Mouse (Mus musculus) kidney, embryonic 16.5 days (tissue): Measurements from ENCODE around the gene Cog6. TPM values are rescaled to one million over a fixed set of nuclear protein-coding genes. Genes with fewer than 3 reads are reported as not detected.

ENCODE experiments used
- ATAC-seq: fragments of 200-750 bp; cut with Nextera tagmentation; 2 replicates; pipeline ENCODE4 v1.8.0; 2017; ENCODE audit warnings: moderate TSS enrichment; ENCODE audit not compliant: low FRiP score, low TSS enrichment
- H3K27ac ChIP-seq: fragments of 300-500 bp; sonication (generic); 2 replicates; pipeline ENCODE4 v1.5.1; 2014; ENCODE audit warnings: low read length
- H3K27me3 ChIP-seq: fragments of 300-500 bp; sonication (generic); 2 replicates; pipeline ENCODE4 v1.6.1; 2014; ENCODE audit warnings: low read length, control low read depth, mixed read lengths; ENCODE audit not compliant: insufficient read depth
- H3K36me3 ChIP-seq: fragments of 300-500 bp; sonication (generic); 2 replicates; pipeline ENCODE4 v1.6.1; 2014; ENCODE audit warnings: low read length, control low read depth, mixed read lengths; ENCODE audit not compliant: insufficient read depth
- H3K4me1 ChIP-seq: fragments of 300-500 bp; sonication (generic); 2 replicates; pipeline ENCODE4 v1.6.1; 2014; ENCODE audit warnings: low read length, control low read depth, mixed read lengths; ENCODE audit not compliant: insufficient read depth
- H3K4me2 ChIP-seq: fragments of 300-500 bp; sonication (generic); replicated peaks from 2 replicates; pipeline ENCODE4 v1.6.1; 2014; ENCODE audit warnings: low read depth, low read length
- H3K4me3 ChIP-seq: fragments of 300-500 bp; sonication (generic); 2 replicates; pipeline ENCODE4 v1.5.1; 2014; ENCODE audit warnings: mild to moderate bottlenecking, low read length
- H3K9ac ChIP-seq: fragments of 300-500 bp; sonication (generic); replicated peaks from 2 replicates; pipeline ENCODE4 v1.6.1; 2014; ENCODE audit warnings: low read length
- H3K9me3 ChIP-seq: fragments of 300-500 bp; sonication (generic); 2 replicates; pipeline ENCODE4 v1.6.1; 2016; ENCODE audit warnings: low read length, control low read depth
- WGBS: fragments of 180-500 bp; shearing (Covaris S2); extraction: QIAGEN DNeasy Blood & Tissue Kit; methylation state at CpG from one replicate; pipeline ENCODE4 v1.1.7; 2014; 5-methylcytosine and 5-hydroxymethylcytosine counted together
- polyA plus RNA-seq: library from polyadenylated mRNA; unstranded; fragments of >200 nt; fragmentation: Nextera tagmentation; extraction: Ambion mirVana; gene quantifications from 2 replicates; pipeline ENCODE4 v1.2.1, GENCODE M21; 2015

The Cog6 gene
- polyA plus RNA-seq, 1 experiment from 2014 or later: 53.3 TPM

- no peak overlapping the region for H3K9ac ChIP-seq
- H3K36me3 ChIP-seq: no peaks in the 10 kb centered on the region
Measured at GRCm38 (mm10) chr3:53036941-53037340, 19.9 kb upstream of the Cog6 start.

GRCm38 (mm10) chr3:53036076-53036475, 19.0 kb upstream of the Cog6 start:
- Histone ChIP-seq H3K9me3 (no peaks in the 10 kb centered on the region), H3K9ac (no peak overlapping the region), H3K4me3 (no peak overlapping the region), H3K27me3 (0 out of 2 replicates have a peak, but pooled peaks cover 3% of the 10 kb centered on the region), H3K27ac (no peak overlapping the region), H3K36me3 (no peaks in the 10 kb centered on the region), H3K4me2 (no peak overlapping the region), H3K4me1 (peaks cover 11% of the 10 kb centered on the region)
- ATAC-seq: no peak
- 27% methylated on average over 5 of the region's 5 CpGs for WGBS

More at GRCm38 (mm10) chr3:53036941-53037340, 19.9 kb upstream of the Cog6 start:
- H3K4me1 ChIP-seq: peaks cover 11% of the 10 kb centered on the region
- no peak overlapping the region for H3K4me3 ChIP-seq
- ATAC-seq: no peak
- no peaks in the 10 kb centered on the region for H3K9me3 ChIP-seq
- H3K27me3 ChIP-seq: 0 out of 2 replicates have a peak, but pooled peaks cover 3% of the 10 kb centered on the region
- H3K27ac ChIP-seq: no peak overlapping the region
- H3K4me2 ChIP-seq: no peak overlapping the region
- WGBS: 77% methylated on average over 7 of the region's 7 CpGs

DNA sequence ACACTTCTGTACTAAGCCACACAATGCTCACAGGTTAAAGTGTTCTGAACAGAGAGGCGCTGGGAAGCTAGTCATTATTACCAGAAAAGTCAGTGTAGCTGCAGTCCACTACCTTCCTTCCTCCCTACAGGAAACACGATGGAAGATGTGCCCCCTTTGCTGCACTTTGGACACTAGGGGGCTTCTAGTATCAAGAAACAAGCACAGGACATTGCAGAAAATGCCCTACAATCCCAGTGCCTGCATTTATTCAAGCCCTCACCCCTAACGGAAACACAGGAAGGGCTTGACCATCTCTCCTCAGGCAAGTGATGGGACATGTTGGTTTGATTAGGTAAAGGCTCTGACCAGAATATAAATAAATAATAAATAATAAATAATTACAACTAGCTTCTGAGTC, 16.4 kb upstream of the Cog6 start:
- Histone ChIP-seq H3K27me3 (no peaks in the 10 kb centered on the region), H3K4me1 (peaks cover 4% of the 10 kb centered on the region; the same call in 1 of the 2 replicates), H3K36me3 (no peaks in the 10 kb centered on the region), H3K4me2 (no peak overlapping the region), H3K9ac (no peak overlapping the region), H3K4me3 (no peak overlapping the region), H3K9me3 (no peaks in the 10 kb centered on the region), H3K27ac (no peak overlapping the region)
- 14% methylated on average over 3 of the region's 3 CpGs for WGBS
- 0 out of 2 replicates have a peak, but pooled peaks have one; percentile 39 for ATAC-seq

DNA sequence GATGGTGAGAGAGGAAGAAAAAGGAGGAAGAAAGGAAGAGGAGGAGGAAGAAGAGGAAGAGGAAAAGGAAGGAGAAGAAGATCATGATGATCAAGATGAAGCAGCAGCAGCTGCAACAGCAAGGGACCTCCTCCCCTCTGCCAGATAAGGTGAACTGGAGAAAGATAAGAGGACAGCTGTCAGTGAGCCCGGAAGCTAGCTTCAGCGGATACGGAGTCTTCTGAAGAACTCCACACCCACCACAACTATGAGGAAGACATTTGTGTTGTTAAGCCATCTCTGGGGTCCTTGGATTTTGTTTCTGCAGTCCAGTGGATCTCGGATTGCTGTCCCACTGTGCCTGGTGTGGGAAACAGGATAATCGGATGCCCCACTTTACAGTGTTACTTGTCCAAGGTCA, 15.4 kb upstream of the Cog6 start:
- ATAC-seq: no peak
- no peak overlapping the region for H3K9ac ChIP-seq
- no peak overlapping the region for H3K27ac ChIP-seq
- no peak overlapping the region for H3K4me3 ChIP-seq
- no peaks in the 10 kb centered on the region for H3K27me3 ChIP-seq
- H3K4me1 ChIP-seq: peaks cover 4% of the 10 kb centered on the region; the same call in 1 of the 2 replicates
- 64% methylated on average over 5 of the region's 5 CpGs for WGBS
- H3K36me3 ChIP-seq: no peaks in the 10 kb centered on the region
- H3K4me2 ChIP-seq: no peak overlapping the region
- H3K9me3 ChIP-seq: no peaks in the 10 kb centered on the region

DNA sequence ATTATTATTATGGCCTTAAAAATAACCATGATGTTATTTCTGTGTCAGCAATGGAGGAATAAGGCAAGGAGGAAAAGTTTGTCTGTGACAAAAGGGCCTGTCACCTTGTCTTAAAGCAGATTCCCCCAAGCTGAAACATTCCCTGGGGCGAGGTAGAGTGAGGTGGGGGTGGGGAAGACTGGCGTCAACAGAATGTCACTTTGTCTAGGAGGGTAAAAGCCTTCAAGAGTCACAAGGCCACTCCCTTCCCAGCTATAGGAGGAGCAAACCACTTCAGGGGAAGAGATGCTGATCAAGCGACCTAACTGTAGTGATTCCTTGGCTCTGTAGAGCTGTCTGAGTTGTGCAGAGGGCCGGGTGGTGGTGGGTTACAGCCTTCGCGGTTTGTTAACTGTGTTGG, 14.5 kb upstream of the Cog6 start:
- no peak overlapping the region for H3K4me2 ChIP-seq
- no peaks in the 10 kb centered on the region for H3K9me3 ChIP-seq
- no peak overlapping the region for H3K4me3 ChIP-seq
- no peak overlapping the region for H3K9ac ChIP-seq
- WGBS: 39% methylated on average over 6 of the region's 6 CpGs
- H3K4me1 ChIP-seq: peaks cover 4% of the 10 kb centered on the region; the same call in 1 of the 2 replicates
- no peak overlapping the region for H3K27ac ChIP-seq
- H3K27me3 ChIP-seq: no peaks in the 10 kb centered on the region
- H3K36me3 ChIP-seq: no peaks in the 10 kb centered on the region
- no peak for ATAC-seq

GRCm38 (mm10) chr3:53029046-53029445, 12.0 kb upstream of the Cog6 start:
- Histone ChIP-seq H3K9me3 (no peaks in the 10 kb centered on the region), H3K9ac (no peak overlapping the region), H3K4me2 (no peak overlapping the region), H3K27ac (no peak overlapping the region), H3K27me3 (no peaks in the 10 kb centered on the region), H3K36me3 (no peaks in the 10 kb centered on the region), H3K4me1 (no peaks in the 10 kb centered on the region), H3K4me3 (no peak overlapping the region)
- 20% methylated on average over 7 of the region's 7 CpGs for WGBS
- ATAC-seq: no peak

DNA sequence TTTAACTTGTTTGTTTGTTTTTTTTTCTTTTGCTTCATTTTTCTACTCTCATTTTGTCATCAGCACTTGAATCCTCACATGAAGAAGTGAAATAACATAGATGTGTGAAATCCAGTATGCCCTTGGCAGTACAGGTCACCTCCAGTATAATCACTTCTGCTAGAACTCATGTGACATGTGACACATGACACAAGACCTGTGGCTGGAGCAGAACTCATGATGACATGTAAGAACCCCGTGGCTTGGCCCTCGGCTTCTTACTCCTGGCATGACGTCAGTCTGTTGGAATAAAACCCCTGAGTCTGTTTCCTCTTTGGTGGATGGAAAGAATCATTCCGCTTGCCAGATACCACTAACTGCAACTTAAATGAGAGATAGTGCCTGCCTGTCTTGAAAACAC, 10.3 kb upstream of the Cog6 start:
- H3K9ac ChIP-seq: no peak overlapping the region
- no peak overlapping the region for H3K4me3 ChIP-seq
- H3K27me3 ChIP-seq: no peaks in the 10 kb centered on the region
- no peak overlapping the region for H3K4me2 ChIP-seq
- no peaks in the 10 kb centered on the region for H3K36me3 ChIP-seq
- 79% methylated on average over 4 of the region's 4 CpGs for WGBS
- no peaks in the 10 kb centered on the region for H3K9me3 ChIP-seq
- no peak overlapping the region for H3K27ac ChIP-seq
- no peak for ATAC-seq
- no peaks in the 10 kb centered on the region for H3K4me1 ChIP-seq

DNA sequence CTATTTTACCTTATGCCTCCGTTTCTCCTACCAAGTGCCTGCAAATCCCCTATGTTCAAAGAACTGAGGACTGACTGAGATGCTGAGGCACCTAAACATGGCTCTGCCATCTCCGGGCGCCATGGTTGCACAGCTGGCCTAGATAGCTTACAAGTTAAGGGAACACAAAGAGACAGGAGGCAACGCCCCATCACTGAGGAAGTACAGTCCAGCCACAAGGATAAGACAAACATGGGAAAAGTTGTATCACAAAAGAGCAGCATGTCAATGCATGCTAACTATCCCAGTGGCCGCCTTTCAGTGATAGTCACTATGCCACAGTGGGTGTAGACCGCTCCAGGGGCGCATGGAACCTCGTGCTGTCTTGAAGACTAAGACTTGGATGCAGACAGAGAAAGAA, 9.6 kb downstream of the Cog6 start:
- H3K9me3 ChIP-seq: no peaks in the 10 kb centered on the region
- no peaks in the 10 kb centered on the region for H3K4me1 ChIP-seq
- no peak overlapping the region for H3K27ac ChIP-seq
- H3K9ac ChIP-seq: no peak overlapping the region
- no peaks in the 10 kb centered on the region for H3K27me3 ChIP-seq
- H3K36me3 ChIP-seq: peaks cover 38% of the 10 kb centered on the region
- no peak for ATAC-seq
- WGBS: 95% methylated on average over 8 of the region's 8 CpGs
- no peak overlapping the region for H3K4me2 ChIP-seq
- H3K4me3 ChIP-seq: no peak overlapping the region

DNA sequence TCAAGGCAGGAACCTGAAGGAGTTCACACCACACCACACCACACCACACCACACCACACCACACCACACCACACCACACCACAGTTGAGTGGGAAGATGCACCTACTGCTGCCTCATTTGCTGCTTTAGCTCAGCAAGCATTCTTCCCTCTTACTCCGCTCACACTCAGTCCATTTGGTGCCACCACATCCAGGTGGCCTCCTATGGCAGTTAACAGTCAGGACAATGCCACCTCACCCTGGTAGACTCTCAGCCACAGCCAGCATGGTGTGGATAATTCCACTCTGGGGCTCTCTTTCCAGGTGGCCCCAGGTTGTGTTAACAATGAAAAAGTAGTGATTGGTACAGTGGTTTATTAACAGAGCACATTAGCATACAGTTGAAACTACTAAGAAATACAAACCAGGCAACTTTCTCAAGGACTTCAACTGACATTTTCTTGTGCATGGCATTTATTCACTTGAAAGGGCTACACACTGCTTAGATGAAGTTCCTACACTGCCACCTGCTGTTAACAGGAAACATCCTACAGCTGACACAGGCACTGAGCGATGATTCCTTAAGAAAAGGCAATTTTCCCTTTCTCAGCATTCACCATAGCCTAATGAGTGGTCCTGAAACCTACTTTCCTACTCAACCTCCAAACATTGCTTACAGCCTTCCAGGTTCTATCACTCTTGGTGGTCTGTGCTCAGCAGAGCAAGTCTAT, 12.5 kb downstream of the Cog6 start:
- ATAC-seq: peak; percentile 70; the same call in 1 of the 2 replicates
- peaks cover 4% of the 10 kb centered on the region; the same call in 1 of the 2 replicates for H3K4me1 ChIP-seq
- no peak overlapping the region for H3K4me2 ChIP-seq
- H3K36me3 ChIP-seq: peaks cover 31% of the 10 kb centered on the region
- H3K27ac ChIP-seq: no peak overlapping the region
- no peaks in the 10 kb centered on the region for H3K27me3 ChIP-seq
- H3K4me3 ChIP-seq: no peak overlapping the region
- H3K9ac ChIP-seq: no peak overlapping the region
- WGBS: 74% methylated on average over 2 of the region's 2 CpGs
- H3K9me3 ChIP-seq: no peaks in the 10 kb centered on the region

DNA sequence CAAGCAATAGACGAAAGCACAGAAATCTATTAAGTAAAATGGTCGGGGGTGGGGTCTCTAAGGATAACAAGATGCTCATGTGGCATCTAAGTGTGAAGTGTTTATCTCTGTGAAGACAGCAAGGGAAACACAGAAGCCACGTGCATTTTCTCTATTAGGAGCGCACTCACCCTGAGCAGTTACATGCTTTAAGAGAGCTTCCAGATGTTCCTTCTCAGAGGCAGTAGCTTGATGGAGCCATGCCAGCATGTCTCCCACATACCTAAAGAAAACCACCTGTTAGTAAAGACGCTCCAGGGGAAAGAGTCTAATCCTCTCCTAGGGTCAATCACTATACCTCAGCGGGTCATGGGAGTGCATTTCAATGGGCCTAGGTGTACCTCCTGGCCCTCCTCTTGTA, 15.0 kb downstream of the Cog6 start:
- Histone ChIP-seq H3K9ac (no peak overlapping the region), H3K27me3 (no peaks in the 10 kb centered on the region), H3K27ac (no peak overlapping the region), H3K4me3 (no peak overlapping the region), H3K9me3 (no peaks in the 10 kb centered on the region), H3K4me1 (peaks cover 13% of the 10 kb centered on the region), H3K36me3 (peaks cover 17% of the 10 kb centered on the region), H3K4me2 (no peak overlapping the region)
- 45% methylated on average over 6 of the region's 6 CpGs for WGBS
- 0 out of 2 replicates have a peak, but pooled peaks have one; percentile 29 for ATAC-seq
